In genomic region chr14:25832301-25832700, GRCm38 (mm10) we compare ENCODE assay signal across 8 mouse cellular contexts. TPM values are rescaled to one million over a fixed set of nuclear protein-coding genes. Genes with fewer than 3 reads are reported as not detected.
A peak's percentile ranks its signal among the peaks of the same experiment; 100 is the strongest.
DNase-seq lines count a peak whose midpoint lies in the region; ATAC-seq lines count a peak whose summit lies in the region.

No protein-coding gene starts in this region.

- 13% methylated on average over 14 of the region's 14 CpGs for WGBS in hindbrain, embryonic 15.5 days

- no peaks in the 10 kb centered on the region for H3K36me3 ChIP-seq in hindbrain, embryonic 15.5 days

- no peak overlapping the region for H3K27ac ChIP-seq in hindbrain, embryonic 15.5 days (replicated peaks)

- no peak for ATAC-seq in hindbrain, embryonic 15.5 days (ENCODE audit: low FRiP score, low read depth)
- ATAC-seq in megakaryocyte-erythroid progenitor cell, adult 5-6 weeks (replicated peaks; ENCODE audit: low FRiP score, low TSS enrichment, poor library complexity, severe bottlenecking) = peak; percentile 93

- H3K9ac ChIP-seq in hindbrain, embryonic 15.5 days = no peak overlapping the region

- no peaks in the 10 kb centered on the region for H3K9me3 ChIP-seq in hindbrain, embryonic 15.5 days

- peaks cover 7% of the 10 kb centered on the region; the same call in 1 of the 2 replicates for H3K4me1 ChIP-seq in hindbrain, embryonic 15.5 days (replicated peaks)

- no peaks in the 10 kb centered on the region for H3K27me3 ChIP-seq in hindbrain, embryonic 15.5 days

- DNase-seq in layer of hippocampus, adult 11-12 months (ENCODE audit: low spot score) = peak; percentile 55
- no peak for DNase-seq in layer of hippocampus, adult 9-10 months (ENCODE audit: low spot score)
- DNase-seq in cerebellum, adult 18-20 months = peak; percentile 49 to 73
- peak; percentile 31 to 50 for DNase-seq in frontal cortex, postnatal 14 days (ENCODE audit: low spot score in 2 of 2)
- DNase-seq in left cerebral cortex, adult 9 months (ENCODE audit: low spot score in 2 of 2) = peak; percentile 58 to 81
- DNase-seq in spleen, adult 18-20 months = peak; percentile 34 to 73

- H3K4me3 ChIP-seq in hindbrain, embryonic 15.5 days = no peak overlapping the region

- H3K4me2 ChIP-seq in hindbrain, embryonic 15.5 days = peak overlapping the region; percentile 28; the same call in 1 of the 2 replicates

RNA-seq across cellular contexts. Expression of gene Anxa11, which starts 9.7 kb away (rescaled TPM):
- 3.1 and 3.6 TPM in 2 replicates for polyA plus RNA-seq in hindbrain, embryonic 15.5 days (2015; fragmentation: Nextera tagmentation; extraction: Ambion mirVana)
- total RNA-seq in megakaryocyte-erythroid progenitor cell, adult 5-6 weeks (2014; fragmentation: Nextera tagmentation) = 29.2 and 29.7 TPM in 2 replicates
- 5.1 and 6.1 TPM in 2 replicates for total RNA-seq in megakaryocyte-erythroid progenitor cell, adult 5-6 weeks (2017)
